Mouse (Mus musculus): Measurements from ENCODE around the gene Mael. TPM values are rescaled to one million over a fixed set of nuclear protein-coding genes. Genes with fewer than 3 reads are reported as not detected.

The Mael gene
- polyA plus RNA-seq, 2 experiments: not detected

- Histone ChIP-seq H3K4me3 (ENCODE audit: insufficient read depth in 1 of 2, low read depth in 2 of 2, low read length in 2 of 2) (no peak overlapping the region), H3K27me3 (ENCODE audit: control insufficient read depth, insufficient read depth, low read length) (peaks cover 14% of the 10 kb centered on the region), H3K4me2 (ENCODE audit: low read depth) (no peak overlapping the region), H3K4me1 (replicated peaks; ENCODE audit: control insufficient read depth in 2 of 2, insufficient read depth in 2 of 2, low read length in 1 of 2) (peaks cover 7 to 23% of the 10 kb centered on the region in 2 experiments; a peak in 3 of 4 replicates), H3K9me3 (ENCODE audit: control insufficient read depth, low read length) (no peaks in the 10 kb centered on the region), H3K27ac (no peak overlapping the region), H3K36me3 (replicated peaks; ENCODE audit: control insufficient read depth, insufficient read depth, low read depth) (no peaks in the 10 kb centered on the region), H3K9ac (replicated peaks) (no peak overlapping the region)
- WGBS (ENCODE audit: insufficient replicate concordance): 83% methylated on average over 10 of the region's 10 CpGs
- TF ChIP-seq CTCF (IDR thresholded peaks at IDR 0.05; ENCODE audit: low read depth) (no peak), EP300 (IDR thresholded peaks at IDR 0.05; ENCODE audit: low read depth) (no peak)
- ATAC-seq (ENCODE audit: insufficient read depth) (no peak), DNase-seq (ENCODE audit: low read depth in 3 of 3, low spot score in 3 of 3) (no peak)
Observed at GRCm38 (mm10) chr1:166152034-166152433, 86.5 kb downstream of the Mael start.

GRCm38 (mm10) chr1:166151341-166151740, 87.2 kb downstream of the Mael start:
- Histone ChIP-seq H3K4me1 (replicated peaks; ENCODE audit: control insufficient read depth in 2 of 2, insufficient read depth in 2 of 2, low read length in 1 of 2) (peaks cover 7 to 23% of the 10 kb centered on the region in 2 experiments; a peak in 3 of 4 replicates), H3K36me3 (replicated peaks; ENCODE audit: control insufficient read depth, insufficient read depth, low read depth) (no peaks in the 10 kb centered on the region), H3K27me3 (ENCODE audit: control insufficient read depth, insufficient read depth, low read length) (peaks cover 14% of the 10 kb centered on the region), H3K9ac (replicated peaks) (no peak overlapping the region), H3K4me3 (ENCODE audit: insufficient read depth in 1 of 2, low read depth in 2 of 2, low read length in 2 of 2) (no peak overlapping the region), H3K9me3 (ENCODE audit: control insufficient read depth, low read length) (no peaks in the 10 kb centered on the region), H3K27ac (no peak overlapping the region), H3K4me2 (ENCODE audit: low read depth) (no peak overlapping the region)
- TF ChIP-seq CTCF (IDR thresholded peaks at IDR 0.05; ENCODE audit: low read depth): no peak
- TF ChIP-seq EP300 (IDR thresholded peaks at IDR 0.05; ENCODE audit: low read depth): no peak
- ATAC-seq (ENCODE audit: insufficient read depth) (no peak), DNase-seq (ENCODE audit: low read depth in 3 of 3, low spot score in 3 of 3) (no peak)
- 63% methylated on average over 11 of the region's 11 CpGs for WGBS (ENCODE audit: insufficient replicate concordance)

Other genes starting within 250 kb of the Mael start
- 1.6 and 1.9 TPM in 2 replicates for gene Pou2f1, start 236.1 kb downstream of the Mael start, polyA plus RNA-seq (2012; rRNA removed)
- 3.9 and 4.2 TPM in 2 replicates for gene Pou2f1, start 236.1 kb downstream of the Mael start, polyA plus RNA-seq (2014; fragmentation: Nextera tagmentation; extraction: Ambion mirVana)
- 0.02 and 0.03 TPM in 2 replicates for gene Dusp27, start 110.8 kb downstream of the Mael start, polyA plus RNA-seq (2012; rRNA removed)
- gene Dusp27, start 110.8 kb downstream of the Mael start, polyA plus RNA-seq (2014; fragmentation: Nextera tagmentation; extraction: Ambion mirVana): 0.08 TPM in 1 of 2 replicates, not detected in the other
- 0.01 and 0.12 TPM in 2 replicates for gene Gpa33, start 108.5 kb downstream of the Mael start, polyA plus RNA-seq (2012; rRNA removed)
- not detected in 2 replicates for gene Gpa33, start 108.5 kb downstream of the Mael start, polyA plus RNA-seq (2014; fragmentation: Nextera tagmentation; extraction: Ambion mirVana)
- gene Ildr2, start 15.4 kb upstream of the Mael start, polyA plus RNA-seq (2012; rRNA removed): 0.03 TPM in 2 replicates
- not detected in 2 replicates for gene Ildr2, start 15.4 kb upstream of the Mael start, polyA plus RNA-seq (2014; fragmentation: Nextera tagmentation; extraction: Ambion mirVana)
- gene Tada1, start 140.3 kb upstream of the Mael start, polyA plus RNA-seq (2012; rRNA removed): 11.0 and 13.7 TPM in 2 replicates
- 21.7 and 23.0 TPM in 2 replicates for gene Tada1, start 140.3 kb upstream of the Mael start, polyA plus RNA-seq (2014; fragmentation: Nextera tagmentation; extraction: Ambion mirVana)
- gene Pogk, start 171.1 kb upstream of the Mael start, polyA plus RNA-seq (2012; rRNA removed): 0.71 and 1.1 TPM in 2 replicates
- gene Pogk, start 171.1 kb upstream of the Mael start, polyA plus RNA-seq (2014; fragmentation: Nextera tagmentation; extraction: Ambion mirVana): 0.61 and 0.63 TPM in 2 replicates

Data from liver, embryonic 14.5 days (tissue).